Mouse (Mus musculus) heart, postnatal 0 days (tissue): ENCODE results near the gene Gm8257.
"Not testable (repeated sequence)": the region's sequence is repeated elsewhere in the genome, so short reads cannot be mapped to it uniquely, and the experiment has no call there.

Experiments used
- CTCF ChIP-seq: IDR thresholded peaks from 2 replicates; pipeline ENCODE4 v1.5.1; 2016; ENCODE audit warnings: antibody characterized with exemption, control low read depth, low read depth
- EP300 ChIP-seq: IDR thresholded peaks from 2 replicates; pipeline ENCODE4 v1.6.1; 2016; ENCODE audit warnings: antibody characterized with exemption, low read depth

DNA sequence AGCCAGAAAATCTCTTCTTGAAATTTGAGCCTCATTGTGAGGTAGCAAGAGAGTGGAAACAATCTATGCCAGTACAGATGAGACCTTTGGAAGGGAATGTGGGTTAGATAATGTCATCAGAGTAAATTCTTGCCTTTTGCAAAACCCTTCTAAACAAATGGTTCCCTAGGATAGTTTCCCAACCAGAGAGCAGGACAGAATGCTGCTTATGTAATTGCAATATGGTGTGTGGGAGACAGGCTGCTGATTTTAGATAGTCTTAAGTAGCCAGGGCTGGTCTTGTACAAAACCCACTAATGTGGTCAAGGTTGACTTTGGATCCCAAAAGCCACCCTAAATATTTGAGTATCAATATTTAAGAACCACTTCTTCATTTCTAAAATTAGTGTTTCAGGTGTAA is 24.5 kb upstream of the Gm8257 start:
- not testable (repeated sequence) for TF ChIP-seq EP300, CTCF
